Mouse (Mus musculus) liver, embryonic 11.5 days (tissue): ENCODE results near the gene Cfap298. TPM values are rescaled to one million over a fixed set of nuclear protein-coding genes. Genes with fewer than 3 reads are reported as not detected.

Experiments
- ATAC-seq: fragments of 200-750 bp; cut with Nextera tagmentation; replicated peaks from 2 replicates; pipeline ENCODE4 v1.8.0; 2017; ENCODE audit warnings: moderate number of reproducible peaks, mild to moderate bottlenecking, moderate TSS enrichment, moderate library complexity; ENCODE audit not compliant: low FRiP score
- DNase-seq: peaks from one replicate; pipeline ENCODE4 v3.0.0-alpha.2; 2017; ENCODE audit warnings: low spot score
- H3K27ac ChIP-seq: fragments of 300-500 bp; sonication (generic); 2 replicates; pipeline ENCODE4 v1.5.1; 2014; ENCODE audit warnings: mild to moderate bottlenecking, low read depth, low read length, control low read depth
- H3K27me3 ChIP-seq: fragments of 300-500 bp; sonication (generic); replicated peaks from 2 replicates; pipeline ENCODE4 v1.6.1; 2014; ENCODE audit warnings: low read length, mixed read lengths; ENCODE audit not compliant: control insufficient read depth, insufficient read depth
- H3K36me3 ChIP-seq: fragments of 300-500 bp; sonication (generic); 2 replicates; pipeline ENCODE4 v1.6.1; 2014; ENCODE audit warnings: mild to moderate bottlenecking, low read length, moderate library complexity, mixed read lengths; ENCODE audit not compliant: control insufficient read depth, insufficient read depth
- H3K4me1 ChIP-seq: fragments of 300-500 bp; sonication (generic); replicated peaks from 2 replicates; pipeline ENCODE4 v1.6.1; 2014; ENCODE audit warnings: low read length, mixed read lengths; ENCODE audit not compliant: control insufficient read depth, insufficient read depth
- H3K4me2 ChIP-seq: fragments of 300-500 bp; sonication (generic); 2 replicates; pipeline ENCODE4 v1.6.1; 2014; ENCODE audit warnings: mild to moderate bottlenecking, control low read depth, moderate library complexity
- H3K4me3 ChIP-seq: fragments of 300-500 bp; sonication (generic); 2 replicates; pipeline ENCODE4 v1.5.1; 2014; ENCODE audit warnings: low read depth, low read length, control low read depth
- H3K9ac ChIP-seq: fragments of 300-500 bp; sonication (generic); 2 replicates; pipeline ENCODE4 v1.6.1; 2014; ENCODE audit warnings: low read depth, low read length, control low read depth
- H3K9me3 ChIP-seq: fragments of 300-500 bp; sonication (generic); 2 replicates; pipeline ENCODE4 v1.6.1; 2016; ENCODE audit warnings: low read length, inconsistent platforms, mixed read lengths; ENCODE audit not compliant: control insufficient read depth
- WGBS: fragments of 180-500 bp; shearing (Covaris S2); extraction: QIAGEN DNeasy Blood & Tissue Kit; methylation state at CpG from one replicate; pipeline ENCODE4 v1.1.7; 2014; 5-methylcytosine and 5-hydroxymethylcytosine counted together
- microRNA-seq: library from miRNA; unstranded; fragments of <30 nt; microRNA quantifications from one replicate; pipeline ENCODE4, GENCODE M21; 2017; ENCODE audit warnings: borderline number of aligned reads
- polyA plus RNA-seq: library from polyadenylated mRNA; unstranded; fragments of >200 nt; fragmentation: Nextera tagmentation; extraction: Ambion mirVana; gene quantifications from 2 replicates; pipeline ENCODE4 v1.2.1, GENCODE M21; 2014

Gene Cfap298
- polyA plus RNA-seq, 1 experiment from 2014 or later, result 72.1 TPM

GRCm38 (mm10) chr16:90885781-90886565 is 48.9 kb downstream of the Cfap298 start:
- no peak overlapping the region for H3K9ac ChIP-seq
- no peak overlapping the region for H3K4me3 ChIP-seq
- no peak overlapping the region for H3K4me2 ChIP-seq
- no peak for DNase-seq
- no peaks in the 10 kb centered on the region for H3K36me3 ChIP-seq
- WGBS, result 40% methylated on average over 9 of the region's 9 CpGs
- no peak overlapping the region for H3K27ac ChIP-seq
- H3K9me3 ChIP-seq, result no peaks in the 10 kb centered on the region
- no peak for ATAC-seq
- H3K4me1 ChIP-seq, result no peaks in the 10 kb centered on the region
- H3K27me3 ChIP-seq, result no peaks in the 10 kb centered on the region

GRCm38 (mm10) chr16:90885351-90885750 is 49.6 kb downstream of the Cfap298 start:
- no peak overlapping the region for H3K4me3 ChIP-seq
- H3K4me2 ChIP-seq, result no peak overlapping the region
- H3K4me1 ChIP-seq, result no peaks in the 10 kb centered on the region
- no peaks in the 10 kb centered on the region for H3K36me3 ChIP-seq
- no peak overlapping the region for H3K27ac ChIP-seq
- no peak for DNase-seq
- H3K27me3 ChIP-seq, result no peaks in the 10 kb centered on the region
- no peaks in the 10 kb centered on the region for H3K9me3 ChIP-seq
- WGBS, result 49% methylated on average over 2 of the region's 2 CpGs
- H3K9ac ChIP-seq, result no peak overlapping the region
- ATAC-seq, result no peak

GRCm38 (mm10) chr16:90882501-90882977 is 52.4 kb downstream of the Cfap298 start:
- no peaks in the 10 kb centered on the region for H3K27me3 ChIP-seq
- WGBS, result 59% methylated on average over 8 of the region's 8 CpGs
- no peak overlapping the region for H3K9ac ChIP-seq
- H3K4me3 ChIP-seq, result no peak overlapping the region
- H3K27ac ChIP-seq, result no peak overlapping the region
- no peaks in the 10 kb centered on the region for H3K36me3 ChIP-seq
- H3K4me1 ChIP-seq, result no peaks in the 10 kb centered on the region
- DNase-seq, result no peak
- ATAC-seq, result no peak
- H3K9me3 ChIP-seq, result no peaks in the 10 kb centered on the region
- H3K4me2 ChIP-seq, result no peak overlapping the region

DNA sequence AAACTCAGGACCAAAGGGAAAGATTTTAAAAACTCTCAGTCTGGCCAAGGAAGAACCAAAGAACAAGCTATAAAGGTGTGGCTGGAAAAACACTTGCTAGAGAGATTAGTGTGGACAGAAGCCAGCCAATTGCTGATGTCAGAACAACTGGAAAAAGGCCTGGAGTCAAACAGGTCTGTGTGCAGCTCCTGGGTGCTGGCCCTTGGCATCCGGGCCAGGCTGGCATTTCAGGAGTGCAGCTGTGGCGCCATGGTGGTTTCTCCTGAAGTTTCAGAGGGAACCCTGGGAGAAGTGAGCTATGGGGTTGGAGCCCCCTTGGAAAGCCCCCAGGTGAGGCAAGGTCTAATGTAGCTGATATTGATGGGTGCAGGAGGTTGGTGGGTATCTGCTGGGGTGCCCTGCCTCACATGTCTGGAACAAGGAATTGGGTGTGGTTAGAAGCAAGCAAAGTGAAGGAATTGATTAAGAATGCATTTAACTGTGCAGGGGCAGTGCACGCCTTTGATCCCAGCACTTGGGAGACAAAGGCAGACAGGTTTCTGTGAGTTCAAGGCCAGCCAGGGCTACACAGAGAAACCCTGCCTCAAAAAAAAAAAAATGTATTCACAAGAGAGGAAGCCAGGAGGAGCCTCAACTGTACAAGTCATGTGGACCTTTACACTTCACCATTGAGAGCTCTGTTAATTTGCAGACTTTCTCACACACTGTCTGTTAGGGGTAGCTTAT is 56.6 kb downstream of the Cfap298 start:
- Histone ChIP-seq H3K4me1 (no peaks in the 10 kb centered on the region), H3K4me2 (no peak overlapping the region), H3K9ac (no peak overlapping the region), H3K27me3 (no peaks in the 10 kb centered on the region), H3K9me3 (no peaks in the 10 kb centered on the region), H3K27ac (no peak overlapping the region), H3K4me3 (no peak overlapping the region), H3K36me3 (no peaks in the 10 kb centered on the region)
- ATAC-seq, result no peak
- DNase-seq, result no peak
- WGBS, result 85% methylated on average over 3 of the region's 3 CpGs

Small RNA genes within 50 kb of the gene (microRNA-seq; reads per million reads assigned to microRNA genes)
- gene Gm22933, result not detected

Other genes with a start within 250 kb of the Cfap298 start
- gene Mis18a, start 207.7 kb downstream of the Cfap298 start, polyA plus RNA-seq, result 78.1 and 81.0 TPM in 2 replicates
- 77.5 and 79.0 TPM in 2 replicates for gene Mrap, start 196.9 kb downstream of the Cfap298 start, polyA plus RNA-seq
- 17.0 and 17.7 TPM in 2 replicates for gene Urb1, start 124.7 kb downstream of the Cfap298 start, polyA plus RNA-seq
- gene Eva1c, start 108.4 kb downstream of the Cfap298 start, polyA plus RNA-seq, result 0.25 and 0.55 TPM in 2 replicates
- gene Synj1, start 76.2 kb upstream of the Cfap298 start, polyA plus RNA-seq, result 20.5 and 22.7 TPM in 2 replicates
- 54.1 and 61.1 TPM in 2 replicates for gene Paxbp1, start 109.4 kb upstream of the Cfap298 start, polyA plus RNA-seq
- not detected in 2 replicates for gene 4932438H23Rik, start 160.0 kb upstream of the Cfap298 start, polyA plus RNA-seq